Mouse (Mus musculus) kidney, adult 2 months (tissue): ENCODE data around the gene Gpbp1.

Experiments
- CTCF ChIP-seq: fragments of 200-500 bp; conservative IDR thresholded peaks from 2 replicates; pipeline ENCODE4 v1.5.1; 2011; ENCODE audit warnings: low read depth, mild to moderate bottlenecking, control low read depth, low read length, moderate library complexity, mixed read lengths; ENCODE audit not compliant: insufficient read depth, insufficient read length
- POLR2A ChIP-seq: fragments of 200-500 bp; IDR thresholded peaks from one replicate; pipeline ENCODE4 v1.6.1; 2011; ENCODE audit warnings: low read depth, low read length, control low read depth

- no peak for TF ChIP-seq CTCF
- TF ChIP-seq POLR2A = peak; percentile 52
Observed at GRCm38 (mm10) chr13:111489802-111490723, at the start of gene Gpbp1.
